Mouse (Mus musculus) kidney, postnatal 0 days (tissue): ENCODE measurements around the gene Prss22. TPM values are rescaled to one million over a fixed set of nuclear protein-coding genes. Genes with fewer than 3 reads are reported as not detected.

Experiments used
- ATAC-seq: fragments of 200-750 bp; cut with Nextera tagmentation; replicated peaks from 2 replicates; pipeline ENCODE4 v1.8.0; 2017; ENCODE audit warnings: low read depth, moderate number of reproducible peaks, moderate TSS enrichment, moderate library complexity; ENCODE audit not compliant: low FRiP score
- DNase-seq: peaks from one replicate; pipeline ENCODE4 v3.0.0-alpha.2; 2016; ENCODE audit warnings: low spot score
- H3K27ac ChIP-seq: fragments of 300-500 bp; sonication (generic); 2 replicates; pipeline ENCODE4 v1.5.1; 2014; ENCODE audit warnings: mild to moderate bottlenecking
- H3K27me3 ChIP-seq: fragments of 300-500 bp; sonication (generic); 2 replicates; pipeline ENCODE4 v1.6.1; 2014; ENCODE audit warnings: low read length, mixed read lengths; ENCODE audit not compliant: insufficient read depth
- H3K36me3 ChIP-seq: fragments of 300-500 bp; sonication (generic); 2 replicates; pipeline ENCODE4 v1.6.1; 2014; ENCODE audit warnings: low read length, mixed read lengths; ENCODE audit not compliant: insufficient read depth
- H3K4me1 ChIP-seq: fragments of 300-500 bp; sonication (generic); replicated peaks from 2 replicates; pipeline ENCODE4 v1.6.1; 2014; ENCODE audit warnings: antibody characterized with exemption, low read length, mixed read lengths; ENCODE audit not compliant: insufficient read depth
- H3K4me2 ChIP-seq: fragments of 300-500 bp; sonication (generic); 2 replicates; pipeline ENCODE4 v1.6.1; 2014; ENCODE audit warnings: mild to moderate bottlenecking, low read length, moderate library complexity, mixed read lengths
- H3K4me3 ChIP-seq: fragments of 300-500 bp; sonication (generic); replicated peaks from 2 replicates; pipeline ENCODE4 v1.5.1; 2014; ENCODE audit warnings: low read depth, low read length
- H3K9ac ChIP-seq: fragments of 300-500 bp; sonication (generic); 2 replicates; pipeline ENCODE4 v1.6.1; 2014; ENCODE audit warnings: low read depth, low read length
- H3K9me3 ChIP-seq: fragments of 300-500 bp; sonication (generic); replicated peaks from 2 replicates; pipeline ENCODE4 v1.6.1; 2016; ENCODE audit warnings: low read length, inconsistent platforms, mixed read lengths
- CTCF ChIP-seq: IDR thresholded peaks from 2 replicates; pipeline ENCODE4 v1.5.1; 2016; ENCODE audit warnings: antibody characterized with exemption, low read depth, mild to moderate bottlenecking, moderate library complexity
- WGBS: fragments of 180-500 bp; shearing (Covaris S2); extraction: QIAGEN DNeasy Blood & Tissue Kit; methylation state at CpG from one replicate; pipeline ENCODE4 v1.1.7; 2014; 5-methylcytosine and 5-hydroxymethylcytosine counted together
- polyA plus RNA-seq: library from polyadenylated mRNA; unstranded; fragments of >200 nt; fragmentation: Nextera tagmentation; extraction: Ambion mirVana; gene quantifications from 2 replicates; pipeline ENCODE4 v1.2.1, GENCODE M21; 2015

Prss22 gene
- polyA plus RNA-seq: 0.43 and 0.72 TPM in 2 replicates

DNA sequence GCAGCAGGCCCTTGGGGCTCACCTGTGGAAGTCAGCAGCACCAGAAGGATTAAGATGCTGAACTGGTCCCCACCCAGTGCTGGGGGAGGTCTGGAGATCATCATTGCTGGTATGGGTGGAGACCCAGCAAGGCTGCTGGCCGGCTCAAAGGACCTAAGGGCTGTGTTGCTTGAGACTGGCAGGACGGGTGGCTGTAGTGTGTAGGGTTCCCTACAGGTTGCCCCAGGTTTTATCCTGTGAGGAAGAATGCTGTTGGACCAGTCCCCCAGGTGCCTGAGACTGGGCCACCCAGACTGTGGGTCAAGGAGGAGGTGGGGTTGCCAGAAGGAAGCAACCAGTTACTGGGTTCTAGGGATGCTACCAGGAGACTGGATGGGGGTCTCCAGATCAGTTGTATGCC lies at the start of gene Prss22:
Gene Prss22 (minus strand): TSS at position 200 of the 400 bp plus-strand sequence.
- Histone ChIP-seq H3K4me3 (no peak within 1 kb of the TSS), H3K27ac (no peak within 1 kb of the TSS), H3K9me3 (no peaks in the 10 kb centered on the region), H3K9ac (no peak within 1 kb of the TSS), H3K4me1 (no peaks in the 10 kb centered on the region), H3K36me3 (no peaks in the 10 kb centered on the region), H3K27me3 (no peaks in the 10 kb centered on the region), H3K4me2 (no peak within 1 kb of the TSS)
- ATAC-seq: no peak
- WGBS: 63% methylated on average over 2 of the region's 2 CpGs
- TF ChIP-seq CTCF: no peak
- no peak for DNase-seq

DNA sequence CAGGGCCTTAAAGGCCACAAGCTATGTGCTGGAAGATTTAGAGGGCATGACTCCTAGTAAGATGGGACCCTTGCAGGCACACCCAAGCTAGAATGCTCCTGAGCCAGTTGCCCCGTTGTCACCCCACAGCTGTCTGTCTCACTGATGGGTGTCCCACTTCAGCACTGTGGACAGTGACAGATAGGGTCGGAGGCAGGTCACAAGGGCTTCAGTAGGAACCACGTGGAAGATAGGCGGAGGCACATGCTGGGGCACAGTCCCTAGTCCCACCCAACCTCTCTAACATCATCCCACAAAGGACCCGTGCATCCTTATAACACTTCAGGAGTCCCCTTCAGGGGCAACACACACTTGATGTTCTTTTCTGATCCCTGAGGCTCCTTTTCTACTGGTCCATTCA lies 48.1 kb upstream of the Prss22 start:
- WGBS: 40% methylated on average over 5 of the region's 5 CpGs
- no peak for DNase-seq
- no peak for ATAC-seq
- no peak overlapping the region for H3K4me3 ChIP-seq
- no peak for TF ChIP-seq CTCF
- no peak overlapping the region for H3K9ac ChIP-seq
- no peak overlapping the region for H3K4me2 ChIP-seq
- no peaks in the 10 kb centered on the region for H3K4me1 ChIP-seq
- H3K36me3 ChIP-seq: peaks cover 21% of the 10 kb centered on the region
- H3K27ac ChIP-seq: no peak overlapping the region
- no peaks in the 10 kb centered on the region for H3K9me3 ChIP-seq
- no peaks in the 10 kb centered on the region for H3K27me3 ChIP-seq

DNA sequence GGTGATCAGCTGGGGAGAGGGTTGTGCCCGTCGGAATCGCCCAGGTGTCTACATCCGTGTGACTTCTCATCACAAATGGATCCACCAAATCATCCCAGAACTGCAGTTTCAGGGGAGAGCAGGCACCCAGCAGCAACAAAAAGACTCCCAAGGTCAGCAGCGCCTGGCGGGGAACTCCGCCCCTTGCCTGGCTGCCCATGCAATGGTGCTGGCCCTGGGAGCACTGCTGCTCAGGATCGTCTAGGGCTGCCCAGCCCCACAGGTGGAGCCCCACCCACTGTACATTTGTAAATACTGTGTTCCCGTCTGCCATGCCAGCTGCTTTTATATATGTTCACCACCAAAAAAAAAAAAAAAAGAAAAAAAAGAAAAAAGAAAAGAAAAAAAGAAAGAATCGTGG lies 47.7 kb upstream of the Prss22 start:
- no peak for ATAC-seq
- 84% methylated on average over 10 of the region's 10 CpGs for WGBS
- H3K36me3 ChIP-seq: peaks cover 18% of the 10 kb centered on the region
- no peak for DNase-seq
- H3K27ac ChIP-seq: no peak overlapping the region
- no peak overlapping the region for H3K4me3 ChIP-seq
- no peaks in the 10 kb centered on the region for H3K9me3 ChIP-seq
- H3K27me3 ChIP-seq: no peaks in the 10 kb centered on the region
- no peaks in the 10 kb centered on the region for H3K4me1 ChIP-seq
- no peak overlapping the region for H3K9ac ChIP-seq
- no peak for TF ChIP-seq CTCF
- H3K4me2 ChIP-seq: no peak overlapping the region

DNA sequence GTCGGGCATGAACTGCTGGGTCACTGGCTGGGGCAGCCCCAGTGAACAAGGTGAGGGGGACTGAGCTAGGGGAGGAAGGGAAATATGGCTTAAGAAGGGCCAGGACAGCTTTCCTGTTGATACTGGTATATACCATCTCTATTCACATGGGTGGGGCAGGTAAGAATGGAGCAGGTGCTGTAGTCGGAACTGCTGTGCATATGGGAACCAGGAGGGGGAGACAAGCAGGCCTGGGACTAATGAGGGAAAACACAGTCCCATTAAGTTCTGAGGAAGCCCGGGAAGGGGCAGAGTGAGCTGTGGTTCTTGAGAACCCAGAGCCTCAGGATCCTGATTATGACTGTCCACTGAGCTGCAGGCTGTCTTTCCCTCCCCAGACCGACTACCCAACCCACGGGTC lies 46.6 kb upstream of the Prss22 start:
- Histone ChIP-seq H3K27me3 (no peaks in the 10 kb centered on the region), H3K4me2 (no peak overlapping the region), H3K27ac (no peak overlapping the region), H3K9me3 (no peaks in the 10 kb centered on the region), H3K4me1 (no peaks in the 10 kb centered on the region), H3K4me3 (no peak overlapping the region), H3K36me3 (peaks cover 18% of the 10 kb centered on the region), H3K9ac (no peak overlapping the region)
- TF ChIP-seq CTCF: 0 out of 2 replicates have a peak, but pooled peaks have one; percentile 25
- DNase-seq (no peak), ATAC-seq (no peak)
- 65% methylated on average over 5 of the region's 5 CpGs for WGBS

DNA sequence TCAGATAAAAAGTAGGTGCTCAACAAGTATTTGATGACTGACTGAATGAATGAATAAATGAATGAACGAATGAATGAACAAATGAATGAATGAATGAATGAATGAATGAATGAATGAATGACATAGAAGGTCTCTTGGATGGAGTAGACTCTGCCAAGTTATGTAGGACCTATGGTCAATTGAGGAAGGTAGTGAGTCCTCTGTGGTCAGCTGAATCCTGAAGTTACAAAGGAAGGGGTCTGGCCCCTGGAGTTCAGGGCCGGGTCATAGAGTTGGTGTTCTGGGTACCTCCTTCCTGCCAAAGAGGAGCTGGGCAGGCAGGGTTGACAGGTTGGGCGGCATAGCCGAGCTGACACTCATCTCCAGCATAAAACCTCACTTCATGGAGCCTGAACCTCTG lies 39.9 kb upstream of the Prss22 start, which contains the start of gene Prss27:
Gene Prss27 (plus strand): TSS at position 301 of the 400 bp plus-strand sequence.
- Histone ChIP-seq H3K4me3 (no peak within 1 kb of the TSS), H3K27ac (no peak within 1 kb of the TSS), H3K9ac (no peak within 1 kb of the TSS), H3K9me3 (no peaks in the 10 kb centered on the region), H3K27me3 (no peaks in the 10 kb centered on the region), H3K4me2 (no peak within 1 kb of the TSS), H3K36me3 (no peaks in the 10 kb centered on the region), H3K4me1 (no peaks in the 10 kb centered on the region)
- no peak for TF ChIP-seq CTCF
- ATAC-seq (no peak), DNase-seq (no peak)
- WGBS: 64% methylated on average over 4 of the region's 4 CpGs

DNA sequence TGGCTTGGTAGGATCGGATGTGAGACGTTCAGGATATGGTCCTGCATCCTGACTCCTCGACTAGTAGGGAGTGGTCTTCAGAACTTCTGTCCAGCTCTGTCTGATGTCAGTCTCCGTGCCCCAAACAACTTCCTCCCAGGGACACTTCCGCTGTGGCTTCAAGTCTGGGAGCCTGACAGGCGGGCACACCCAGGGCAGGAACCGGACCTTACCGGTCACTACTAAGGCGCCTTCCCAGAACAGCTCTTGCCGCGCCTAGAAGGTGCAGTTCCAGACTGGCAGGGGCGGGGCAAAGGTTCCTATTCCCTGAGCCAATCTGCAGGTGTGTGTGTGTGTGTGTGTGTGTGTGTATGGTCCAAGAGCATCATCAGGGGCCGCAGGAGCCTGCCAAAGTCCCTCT lies 39.5 kb upstream of the Prss22 start:
- H3K9me3 ChIP-seq: no peaks in the 10 kb centered on the region
- no peaks in the 10 kb centered on the region for H3K4me1 ChIP-seq
- no peak for ATAC-seq
- 75% methylated on average over 13 of the region's 13 CpGs for WGBS
- H3K9ac ChIP-seq: no peak overlapping the region
- no peaks in the 10 kb centered on the region for H3K36me3 ChIP-seq
- no peak overlapping the region for H3K27ac ChIP-seq
- no peaks in the 10 kb centered on the region for H3K27me3 ChIP-seq
- TF ChIP-seq CTCF: no peak
- no peak overlapping the region for H3K4me3 ChIP-seq
- H3K4me2 ChIP-seq: no peak overlapping the region
- no peak for DNase-seq

DNA sequence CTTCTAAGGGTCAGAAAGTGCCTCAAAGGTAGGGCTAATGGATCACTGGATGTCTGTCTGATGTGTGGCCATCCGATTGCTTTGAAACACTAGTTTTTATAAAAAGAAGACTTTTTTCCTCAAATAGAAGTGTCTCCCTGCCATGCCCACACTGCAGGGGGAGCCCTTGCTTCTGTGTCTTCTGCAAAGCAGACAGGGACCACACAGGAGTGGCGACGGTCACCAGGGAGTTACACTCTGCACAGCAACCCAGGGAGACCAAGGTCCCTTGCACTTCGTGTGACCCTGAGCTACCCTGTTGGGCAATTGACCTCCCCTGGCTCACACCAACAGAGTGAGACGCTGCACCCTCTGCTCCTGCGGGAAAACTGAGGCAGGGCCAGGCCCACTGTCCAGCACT lies 39.1 kb upstream of the Prss22 start:
- 69% methylated on average over 6 of the region's 6 CpGs for WGBS
- Histone ChIP-seq H3K27ac (no peak overlapping the region), H3K27me3 (no peaks in the 10 kb centered on the region), H3K9ac (no peak overlapping the region), H3K9me3 (no peaks in the 10 kb centered on the region), H3K4me3 (no peak overlapping the region), H3K36me3 (no peaks in the 10 kb centered on the region), H3K4me1 (no peaks in the 10 kb centered on the region), H3K4me2 (no peak overlapping the region)
- ATAC-seq (no peak), DNase-seq (no peak)
- TF ChIP-seq CTCF: peak; percentile 9; the same call in 1 of the 2 replicates
